Mouse (Mus musculus) heart, postnatal 0 days (tissue): Measurements from ENCODE around the gene Slco1a4.

ENCODE experiments used
- CTCF ChIP-seq: IDR thresholded peaks from 2 replicates; pipeline ENCODE4 v1.5.1; 2016; ENCODE audit warnings: antibody characterized with exemption, control low read depth, low read depth
- EP300 ChIP-seq: IDR thresholded peaks from 2 replicates; pipeline ENCODE4 v1.6.1; 2016; ENCODE audit warnings: antibody characterized with exemption, low read depth

GRCm38 (mm10) chr6:141882581-141882980, 26.6 kb upstream of the Slco1a4 start:
- no peak for TF ChIP-seq CTCF
- TF ChIP-seq EP300: no peak
